Mouse (Mus musculus) ES-E14 (cell line): ENCODE measurements at regions not wholly inside any gene's neighbourhood (a gene's known extent, or its start where the extent isn't known, plus 50 kb on each side); places are given as distances from the start of the nearest gene placed in this dataset.

ENCODE experiments used
- DNase-seq: peaks from one replicate; pipeline ENCODE4 v3.0.0-alpha.2; 2013; ENCODE audit warnings: low read depth, low spot score
- H3K27ac ChIP-seq: 2 replicates; pipeline ENCODE4 v1.5.1; 2012; ENCODE audit warnings: low read depth, mild to moderate bottlenecking, low read length, moderate library complexity, mixed read lengths; ENCODE audit not compliant: poor library complexity, insufficient read depth, severe bottlenecking
- H3K36me3 ChIP-seq: 2 replicates; pipeline ENCODE4 v1.6.1; 2012; ENCODE audit warnings: mild to moderate bottlenecking, low read length, moderate library complexity, mixed read lengths; ENCODE audit not compliant: control insufficient read depth, poor library complexity, insufficient read depth, severe bottlenecking
- H3K4me1 ChIP-seq, 2 experiments: fragments of 150-350 bp in 1 of 2; sonication (generic) in 1 of 2; 2 replicates each; pipeline ENCODE4 v1.6.1; 2012; ENCODE audit warnings: low read length in 2 of 2, mild to moderate bottlenecking in 1 of 2, mixed read lengths in 1 of 2; ENCODE audit not compliant: control insufficient read depth in 2 of 2, insufficient read depth in 2 of 2, poor library complexity in 1 of 2
- H3K4me3 ChIP-seq, 2 experiments: fragments of 150-350 bp in 1 of 2; sonication (generic) in 1 of 2; 2 replicates each; pipeline ENCODE4 v1.5.1; 2012; ENCODE audit warnings: low read length in 2 of 2, low read depth in 1 of 2, mild to moderate bottlenecking in 1 of 2, mixed read lengths in 1 of 2; ENCODE audit not compliant: insufficient read depth in 1 of 2, poor library complexity in 1 of 2, severe bottlenecking in 1 of 2
- H3K9ac ChIP-seq: 2 replicates; pipeline ENCODE4 v1.6.1; 2012; ENCODE audit warnings: low read depth, mild to moderate bottlenecking, low read length, mixed read lengths; ENCODE audit not compliant: poor library complexity, insufficient read depth, severe bottlenecking
- H3K9me3 ChIP-seq: fragments of 150-350 bp; sonication (generic); 2 replicates; pipeline ENCODE4 v1.6.1; 2012; ENCODE audit warnings: low read depth, mild to moderate bottlenecking, low read length; ENCODE audit not compliant: control insufficient read depth, insufficient read depth
- CHD2 ChIP-seq: IDR thresholded peaks from 2 replicates; pipeline ENCODE4 v1.6.1; 2014; ENCODE audit warnings: mild to moderate bottlenecking, low read depth, low read length, inconsistent platforms
- HCFC1 ChIP-seq: IDR thresholded peaks from 2 replicates; pipeline ENCODE4 v1.6.1; 2012; ENCODE audit warnings: low read length, inconsistent platforms, borderline replicate concordance; ENCODE audit not compliant: insufficient read depth
- MAFK ChIP-seq: IDR thresholded peaks from 2 replicates; pipeline ENCODE4 v1.6.1; 2014; ENCODE audit warnings: mild to moderate bottlenecking, low read depth, low read length, inconsistent platforms; ENCODE audit not compliant: insufficient read depth
- ZC3H11A ChIP-seq: IDR thresholded peaks from 2 replicates; pipeline ENCODE4 v1.6.1; 2012; ENCODE audit warnings: low read depth, mild to moderate bottlenecking, inconsistent platforms, low read length, borderline replicate concordance
- ZNF384 ChIP-seq: IDR thresholded peaks from 2 replicates; pipeline ENCODE4 v1.6.1; 2012; ENCODE audit warnings: low read depth, low read length, inconsistent platforms
- in situ Hi-C, 2 experiments: fragments of 600-800 bp; cut with MboI; formaldehyde crosslinking; loops; one replicate each; pipeline ENCODE4 v1.15.1; 2025; ENCODE audit warnings: low sequenced_read_pairs in 2 of 2, inconsistent platforms in 1 of 2; ENCODE audit not compliant: unreplicated experiment in 2 of 2

GRCm38 (mm10) chr19:20035223-20035622 lies 355.5 kb downstream of the Anxa1 start:
- no peak for DNase-seq
- no peaks in the 10 kb centered on the region for H3K9me3 ChIP-seq
- no peak overlapping the region for H3K4me3 ChIP-seq
- H3K27ac ChIP-seq: no peak overlapping the region
- H3K4me1 ChIP-seq: no peaks in the 10 kb centered on the region
- in situ Hi-C loops: no loop called here
- TF ChIP-seq CHD2 (no peak), ZNF384 (no peak)
- H3K36me3 ChIP-seq: no peaks in the 10 kb centered on the region
- H3K9ac ChIP-seq: no peak overlapping the region

- in situ Hi-C loops: loop anchor here in 1 of 2 experiments (10.0 kb wide), 1 partner anchor 1403 kb away; no protein-coding TSS in a partner anchor
- Histone ChIP-seq H3K27ac (no peak overlapping the region), H3K4me1 (no peaks in the 10 kb centered on the region), H3K9ac (no peak overlapping the region), H3K36me3 (no peaks in the 10 kb centered on the region), H3K9me3 (no peaks in the 10 kb centered on the region), H3K4me3 (no peak overlapping the region)
- TF ChIP-seq CHD2 (no peak), ZC3H11A (no peak), ZNF384 (no peak)
- no peak for DNase-seq
Observed at GRCm38 (mm10) chr19:20027667-20028282, 363.0 kb downstream of the Anxa1 start.

DNA sequence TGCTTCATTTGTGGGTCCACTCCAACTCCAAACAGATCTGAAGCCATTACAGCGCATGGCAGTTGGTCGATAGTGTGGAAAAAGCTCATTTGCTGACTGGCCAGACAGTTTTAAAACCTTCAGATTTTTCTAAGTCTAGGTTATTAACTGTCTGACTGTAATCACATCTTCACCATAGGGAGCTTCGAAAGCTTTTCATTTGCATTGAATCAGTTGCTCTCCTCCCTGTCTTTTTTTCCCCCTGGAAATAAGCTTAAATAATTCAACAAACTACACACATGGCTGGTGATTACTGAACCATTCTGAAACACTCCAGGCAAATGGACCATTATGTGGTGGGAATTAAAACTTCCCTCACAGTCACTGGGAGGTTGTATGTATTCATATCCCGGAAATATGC lies 376.6 kb downstream of the Anxa1 start:
- TF ChIP-seq CHD2: no peak
- no peak for TF ChIP-seq ZC3H11A
- no peak for TF ChIP-seq MAFK
- TF ChIP-seq HCFC1: no peak
- no peak for TF ChIP-seq ZNF384
- Histone ChIP-seq H3K36me3 (no peaks in the 10 kb centered on the region), H3K4me1 (no peaks in the 10 kb centered on the region), H3K4me3 (no peak overlapping the region), H3K9me3 (no peaks in the 10 kb centered on the region), H3K27ac (no peak overlapping the region), H3K9ac (no peak overlapping the region)
- no peak for DNase-seq
- in situ Hi-C loops: no loop called here

DNA sequence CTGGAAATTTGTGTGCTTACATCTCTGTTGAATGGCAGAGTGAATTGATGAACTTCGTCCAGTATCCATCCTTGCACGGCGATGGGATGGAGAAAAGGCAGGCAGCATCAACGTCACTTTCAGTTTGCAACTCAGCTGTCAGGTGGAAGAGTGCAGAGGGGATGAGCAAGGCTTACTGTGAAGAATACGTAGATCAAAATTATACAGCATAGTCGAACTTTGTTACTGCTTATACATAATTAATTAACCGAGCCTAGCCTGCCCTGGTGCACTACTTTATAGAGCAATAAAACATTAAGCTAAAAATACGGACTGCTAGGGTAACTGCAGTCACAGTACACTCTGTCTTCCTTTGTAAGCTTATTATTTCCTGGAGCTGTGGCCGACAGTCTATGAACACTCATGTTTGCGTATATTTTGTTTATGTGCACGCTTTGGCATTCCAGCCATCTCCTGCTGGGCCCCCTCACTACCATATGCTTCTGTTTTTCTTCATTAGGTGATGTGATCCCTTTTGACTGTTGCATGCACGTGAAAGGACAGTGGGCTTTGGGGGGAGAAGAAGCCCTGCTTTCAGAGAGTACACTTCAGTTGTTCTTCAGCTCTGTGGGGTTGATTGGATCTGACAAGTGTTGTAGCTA lies 380.8 kb downstream of the Anxa1 start:
- Histone ChIP-seq H3K9me3 (no peaks in the 10 kb centered on the region), H3K4me3 (no peak overlapping the region), H3K4me1 (no peaks in the 10 kb centered on the region), H3K36me3 (no peaks in the 10 kb centered on the region), H3K27ac (no peak overlapping the region), H3K9ac (no peak overlapping the region)
- no peak for DNase-seq
- in situ Hi-C loops: no loop called here
- TF ChIP-seq MAFK (no peak), ZNF384 (no peak), CHD2 (no peak), ZC3H11A (no peak), HCFC1 (no peak)

DNA sequence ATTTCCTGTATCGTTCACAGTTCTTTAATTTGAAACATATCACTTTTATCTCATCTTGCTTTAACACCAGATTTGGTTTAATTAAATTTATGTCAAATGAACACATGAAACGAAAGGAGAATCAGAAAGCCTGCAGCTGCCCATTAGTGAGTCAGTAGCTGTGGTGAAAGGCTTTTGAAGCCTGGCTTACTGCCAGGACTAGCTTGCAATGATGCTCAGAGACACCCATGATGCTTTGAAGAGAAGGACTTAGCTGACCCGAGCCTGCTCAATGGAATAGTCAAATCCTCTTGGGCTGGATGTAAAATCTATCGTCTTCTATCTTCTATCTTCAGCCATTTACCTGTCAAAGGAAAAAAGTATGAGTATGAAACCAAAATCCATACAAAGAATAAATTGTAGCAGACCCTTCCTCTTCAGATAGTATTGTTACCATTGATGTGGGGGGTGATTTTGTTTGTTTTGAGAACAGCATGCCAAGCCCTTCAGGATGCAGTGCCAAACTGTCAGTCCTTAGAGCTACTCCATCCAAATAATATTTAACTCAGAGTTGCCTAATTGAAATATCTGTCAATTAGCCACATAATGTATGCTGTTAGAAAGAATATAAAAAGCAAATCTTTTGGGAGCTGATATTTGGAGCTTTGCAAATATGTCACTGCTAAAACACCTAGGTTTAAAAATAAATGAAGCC lies 384.7 kb downstream of the Anxa1 start:
- H3K9ac ChIP-seq: no peak overlapping the region
- H3K4me1 ChIP-seq: no peaks in the 10 kb centered on the region
- no peak for DNase-seq
- TF ChIP-seq ZNF384 (no peak), ZC3H11A (no peak), HCFC1 (no peak), CHD2 (no peak), MAFK (no peak)
- no peak overlapping the region for H3K4me3 ChIP-seq
- H3K27ac ChIP-seq: no peak overlapping the region
- in situ Hi-C loops: no loop called here
- H3K9me3 ChIP-seq: no peaks in the 10 kb centered on the region
- H3K36me3 ChIP-seq: no peaks in the 10 kb centered on the region
